Mouse (Mus musculus) spleen, postnatal 14 days (tissue): ENCODE data around the gene Ptpn21.

ENCODE experiments used
- DNase-seq, 2 experiments: peaks; one replicate each; pipeline ENCODE4 v3.0.0; 2021 to 2022; ENCODE audit warnings: low spot score in 2 of 2

Ptpn21 gene

GRCm38 (mm10) chr12:98736951-98737800 is at the start of gene Ptpn21:
Gene Ptpn21, minus strand, starts transcription at chr12:98737405.
- no peak for DNase-seq

GRCm38 (mm10) chr12:98784251-98784650 is 47.0 kb upstream of the Ptpn21 start:
- DNase-seq: no peak

DNA sequence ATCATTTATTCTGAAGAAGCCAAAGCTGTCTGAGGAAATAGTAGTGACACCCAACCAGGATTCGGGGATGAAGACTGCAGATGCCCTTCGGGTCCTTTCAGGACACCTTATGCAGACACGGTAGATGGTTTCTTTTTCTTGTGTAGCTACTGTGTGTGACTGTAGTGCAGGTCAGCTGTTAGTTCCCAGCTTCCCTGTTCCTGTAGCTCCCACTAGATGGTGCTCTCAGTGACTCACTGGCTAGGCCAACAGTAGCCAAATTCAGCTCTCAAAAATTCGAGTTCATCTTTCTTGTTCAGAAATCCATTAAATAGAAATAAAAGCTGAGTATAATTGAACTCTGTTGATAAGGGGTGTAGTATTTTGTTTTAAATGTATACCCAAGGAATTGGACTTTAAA is 41.9 kb upstream of the Ptpn21 start:
- no peak for DNase-seq

GRCm38 (mm10) chr12:98777509-98777908 is 40.3 kb upstream of the Ptpn21 start:
- no peak for DNase-seq

- no peak for DNase-seq
Measured at GRCm38 (mm10) chr12:98766241-98766640, 29.0 kb upstream of the Ptpn21 start.

DNA sequence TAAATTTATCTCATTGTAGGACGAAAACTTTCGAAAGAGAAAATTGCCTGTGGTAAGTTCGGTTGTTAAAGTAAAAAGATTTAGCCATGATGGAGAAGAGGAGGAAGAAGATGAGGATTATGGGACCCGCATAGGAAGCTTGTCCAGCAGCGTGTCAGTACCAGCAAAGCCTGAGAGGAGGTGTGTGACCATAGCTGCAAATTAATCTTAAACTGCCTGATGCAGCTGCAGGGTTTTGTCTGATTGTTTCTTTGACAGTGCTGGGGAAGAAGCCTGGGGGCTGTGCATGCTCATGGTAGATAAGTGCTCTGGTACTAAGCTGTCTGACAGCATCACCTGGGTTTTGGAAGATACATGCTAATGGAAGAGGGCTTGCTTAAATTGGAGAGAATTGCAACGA is 22.5 kb upstream of the Ptpn21 start:
- DNase-seq: no peak

DNA sequence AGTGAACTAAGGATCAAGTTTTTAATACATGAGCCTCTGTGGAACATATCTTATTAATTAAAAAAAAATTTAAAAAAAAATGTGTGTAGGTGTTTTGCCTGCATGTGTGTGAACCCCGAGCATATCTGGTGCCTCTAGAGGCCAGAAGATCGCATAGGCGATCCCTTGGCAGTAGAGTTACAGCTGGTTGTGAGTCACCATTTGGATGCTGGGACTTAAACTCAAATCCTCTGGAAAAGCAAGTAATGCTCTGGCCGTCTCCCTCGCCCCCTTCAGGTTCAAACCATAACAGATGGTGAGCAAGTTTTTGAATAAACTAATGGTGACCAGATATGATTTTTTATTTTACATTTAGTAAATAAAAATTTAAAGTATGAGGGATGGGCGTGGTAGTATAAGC is 20.4 kb upstream of the Ptpn21 start:
- no peak for DNase-seq

- DNase-seq: no peak
Measured at GRCm38 (mm10) chr12:98747380-98747753, 10.2 kb upstream of the Ptpn21 start.

DNA sequence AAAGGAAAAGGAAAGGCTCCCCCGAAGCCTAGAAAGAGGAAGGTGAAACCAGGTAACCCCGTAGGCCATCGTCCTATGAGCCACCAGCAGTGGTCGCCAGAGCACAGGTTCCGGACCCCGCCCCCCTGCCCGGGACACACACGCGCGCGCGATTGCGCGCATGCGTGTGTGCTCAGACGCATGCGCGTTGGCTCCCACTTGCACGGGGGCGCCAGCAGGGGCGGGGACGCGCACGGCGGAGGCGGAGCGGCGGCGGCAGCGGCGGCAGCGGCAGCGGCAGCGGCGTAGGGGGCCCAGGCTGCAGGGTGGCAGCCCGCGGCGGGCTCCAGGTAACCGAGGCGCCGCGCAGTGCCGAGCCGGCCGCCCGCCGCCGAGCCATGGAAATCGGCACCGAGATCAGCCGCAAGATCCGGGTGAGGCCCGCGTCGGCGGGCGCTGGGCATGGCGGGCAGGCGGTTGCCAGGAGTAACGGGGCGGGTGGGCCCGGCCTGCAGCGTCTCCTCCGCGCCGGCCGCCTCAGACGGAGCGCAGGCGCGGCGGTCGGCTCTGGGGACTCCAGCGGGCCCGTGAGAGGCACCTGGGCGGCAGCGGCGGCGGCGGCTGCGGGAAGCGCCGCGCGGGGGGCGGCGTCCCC is 9.7 kb upstream of the Ptpn21 start, which contains the start of gene Zc3h14:
Gene Zc3h14 (plus strand): TSS at position 219 of the 634 bp plus-strand sequence.
- DNase-seq: peak; percentile 89 to 93

DNA sequence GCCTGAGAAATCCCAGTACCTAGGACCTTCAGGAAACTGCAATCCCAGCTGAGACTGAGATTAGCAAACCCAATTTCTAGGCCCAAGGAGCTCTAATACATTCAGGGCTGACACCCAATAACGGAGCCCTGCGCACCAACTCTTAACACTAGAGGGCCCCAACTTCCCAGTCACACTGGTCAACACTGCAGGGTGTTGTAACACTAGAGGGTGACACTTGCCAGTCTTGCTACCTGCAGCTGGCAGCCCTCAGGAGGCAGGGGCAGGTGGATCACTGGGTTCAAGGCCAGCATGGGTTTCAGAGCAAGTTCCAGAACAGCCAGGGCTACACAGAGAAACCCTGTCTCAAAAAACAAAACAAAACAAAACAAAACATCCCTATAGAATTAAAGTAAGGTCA is 8.9 kb upstream of the Ptpn21 start:
- DNase-seq: peak; percentile 39 to 58

DNA sequence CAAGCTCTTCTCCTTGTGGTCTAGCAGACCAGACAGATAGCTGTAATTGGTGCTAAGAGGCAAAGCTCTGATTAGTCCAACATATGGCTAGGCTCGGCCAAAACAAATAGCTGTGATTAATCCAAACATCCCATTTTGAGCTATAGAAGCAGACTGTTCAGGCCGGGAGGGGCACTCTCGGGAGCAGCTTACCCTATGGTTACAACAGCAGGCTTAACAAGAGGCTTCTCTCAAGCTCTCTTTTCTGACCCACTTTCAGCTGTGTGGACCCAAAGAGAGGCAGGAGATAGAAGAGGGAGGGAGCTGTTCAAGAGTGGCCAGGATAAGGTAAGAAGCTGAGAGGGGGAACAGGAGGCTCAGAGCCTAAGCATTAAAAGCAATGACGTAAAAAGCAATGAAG is 8.4 kb upstream of the Ptpn21 start:
- no peak for DNase-seq

DNA sequence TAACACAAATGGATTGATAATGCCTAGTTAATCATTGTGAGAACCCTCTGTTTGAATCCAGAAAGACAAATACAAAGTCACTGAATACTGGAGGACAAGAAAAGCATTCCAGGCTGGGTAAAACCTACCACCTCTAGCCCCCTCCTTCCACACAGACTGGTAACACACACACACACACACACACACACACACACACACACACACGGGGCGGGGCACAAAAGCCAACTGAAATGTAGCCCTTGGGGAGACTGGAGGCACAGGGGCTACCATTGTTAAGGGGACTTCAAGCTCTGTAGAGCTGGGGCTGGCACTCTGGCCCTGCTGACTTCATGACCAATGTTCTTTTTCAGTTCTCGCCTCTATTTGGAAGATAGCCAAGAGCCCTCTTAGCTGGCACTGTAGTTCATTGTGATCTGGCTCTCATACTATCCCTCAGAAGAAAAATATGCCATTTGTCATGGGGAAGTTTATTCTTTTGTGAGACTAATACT is 3.9 kb upstream of the Ptpn21 start:
- DNase-seq: no peak

DNA sequence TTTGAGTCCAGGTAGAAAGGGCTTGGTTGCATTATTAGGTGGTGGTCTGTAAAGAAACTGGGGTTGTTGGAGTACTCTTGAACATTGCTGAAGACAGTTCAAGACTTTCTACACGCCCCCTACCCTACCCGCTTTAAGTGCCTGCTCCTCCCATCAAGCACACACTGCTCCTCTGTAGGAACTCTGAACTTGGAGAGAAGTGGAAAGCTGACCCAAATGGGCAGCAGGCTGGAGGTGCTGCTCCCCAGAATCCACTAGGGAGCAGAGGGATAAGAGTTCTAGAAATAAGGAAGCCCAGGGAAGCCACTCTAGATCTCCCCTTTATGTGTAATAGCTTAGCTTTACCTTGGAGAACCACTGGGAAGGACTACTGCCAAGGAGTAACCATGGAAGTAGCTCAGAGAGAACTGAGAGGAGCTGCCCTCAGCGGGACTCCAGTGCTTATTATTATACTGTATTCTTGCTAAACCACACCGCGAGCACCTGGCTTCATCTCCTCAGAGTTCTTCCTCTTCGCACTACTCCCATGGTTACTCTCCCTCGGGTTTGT is 671 bp upstream of the Ptpn21 start:
- DNase-seq: no peak

GRCm38 (mm10) chr12:98734880-98735801 is 2.1 kb downstream of the Ptpn21 start:
- no peak for DNase-seq

- peak; percentile 60 to 72 for DNase-seq
Measured at GRCm38 (mm10) chr12:98734246-98734879, 2.8 kb downstream of the Ptpn21 start.

DNA sequence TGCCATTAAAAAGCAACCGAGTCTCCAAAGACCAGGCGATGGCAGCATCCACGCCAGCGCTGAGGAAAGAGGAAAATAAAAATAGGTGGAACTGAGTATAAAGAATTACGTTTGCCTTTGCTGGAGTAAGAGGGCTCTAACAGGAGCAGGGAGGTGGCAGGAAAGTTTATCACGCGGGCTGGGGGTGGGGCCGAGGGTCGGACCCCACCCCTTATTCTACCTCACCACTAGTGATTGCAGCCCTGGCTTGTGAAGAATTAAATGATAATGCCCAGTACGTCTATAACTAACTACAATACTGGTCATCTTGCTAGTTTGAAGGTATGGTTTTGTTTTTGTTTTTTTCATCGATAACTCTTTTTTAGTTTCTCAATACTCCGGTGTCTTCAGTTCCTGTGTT is 3.4 kb downstream of the Ptpn21 start:
- DNase-seq: no peak

DNA sequence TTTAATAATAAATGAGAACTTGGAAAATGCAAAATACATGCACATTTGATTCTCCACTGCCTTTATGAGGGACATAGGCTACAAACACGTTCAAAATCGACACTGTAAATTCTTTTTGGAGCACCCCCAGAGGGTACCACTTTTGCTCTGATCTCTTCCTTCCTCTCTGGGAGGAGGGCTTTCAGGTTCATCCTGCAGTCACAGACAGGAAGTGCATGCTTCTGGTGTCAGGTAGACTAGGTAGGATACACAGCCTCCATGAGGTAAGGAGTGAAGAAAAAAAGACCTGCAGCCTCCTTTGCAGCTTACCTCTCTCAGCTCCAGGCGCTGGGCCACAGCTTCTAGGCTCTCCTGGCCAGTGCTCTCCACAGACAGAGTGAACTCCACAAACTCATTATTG is 4.0 kb downstream of the Ptpn21 start:
- DNase-seq: no peak

DNA sequence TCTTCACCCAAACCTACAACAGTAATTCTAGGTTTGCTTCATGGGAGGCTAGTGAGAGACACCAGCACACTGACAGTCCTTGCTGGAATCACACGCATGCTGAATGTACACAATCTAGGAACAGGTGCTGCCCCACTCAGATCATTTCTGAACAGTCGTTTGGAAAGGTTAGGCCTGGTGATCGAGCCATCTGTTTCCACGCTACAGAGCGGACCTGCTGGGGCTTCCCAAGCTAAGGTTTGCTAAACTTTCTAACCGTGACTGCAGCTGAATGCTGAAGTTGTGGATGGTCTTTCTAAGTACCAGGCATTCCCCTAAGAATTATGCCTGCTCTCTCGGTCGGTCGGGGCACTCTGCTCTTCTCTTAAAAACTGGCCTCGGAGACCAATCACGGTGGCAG is 6.5 kb downstream of the Ptpn21 start:
- DNase-seq: no peak

GRCm38 (mm10) chr12:98727186-98727585 is 10.0 kb downstream of the Ptpn21 start:
- no peak for DNase-seq

DNA sequence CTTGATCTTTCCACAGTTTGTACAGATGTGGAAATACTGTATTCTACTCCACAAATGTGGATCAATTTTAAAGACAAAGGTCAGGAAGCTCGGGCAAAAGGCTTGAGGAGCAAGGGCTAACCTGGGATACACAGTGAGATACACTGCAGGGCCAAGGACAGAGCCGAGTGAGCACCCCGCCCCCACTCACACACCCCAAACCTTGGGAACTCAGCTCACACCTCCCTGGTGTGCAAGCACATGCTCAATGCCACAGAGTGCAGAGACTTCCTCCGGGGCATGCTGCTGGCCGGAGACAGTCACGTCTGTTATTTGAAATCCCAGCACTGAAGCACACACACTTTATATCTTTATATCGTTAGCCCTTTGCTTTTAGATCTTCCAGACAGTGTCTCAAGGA is 11.1 kb downstream of the Ptpn21 start:
- no peak for DNase-seq

DNA sequence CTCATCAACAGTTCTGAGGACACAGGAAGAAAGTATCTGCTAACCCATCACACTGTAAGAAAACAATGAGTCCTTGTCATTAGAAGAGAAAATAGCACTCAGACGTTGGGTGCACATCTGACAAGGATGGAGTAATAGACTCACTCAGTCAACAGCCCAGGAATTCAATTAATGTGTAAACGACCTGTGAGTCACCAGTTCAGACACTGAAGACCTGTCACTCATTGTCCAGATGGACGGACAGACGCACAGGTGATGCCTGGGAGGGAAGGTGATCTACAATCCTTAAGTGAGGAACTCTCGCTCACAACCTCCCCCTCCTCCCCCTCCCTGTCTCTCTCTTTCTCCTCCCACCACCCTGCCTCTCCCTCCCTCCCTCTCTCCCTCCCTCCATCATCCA is 12.2 kb downstream of the Ptpn21 start:
- no peak for DNase-seq
